Mouse (Mus musculus) MEL (cell line): ENCODE measurements around the gene Kcnip1. TPM values are rescaled to one million over a fixed set of nuclear protein-coding genes. Genes with fewer than 3 reads are reported as not detected.

ENCODE experiments used
- DNase-seq: peaks from one replicate; pipeline ENCODE4 v3.0.0; 2011; ENCODE audit warnings: low read depth, low spot score
- H3K27ac ChIP-seq: 2 replicates; pipeline ENCODE4 v1.5.1; 2012; ENCODE audit warnings: low read depth, mild to moderate bottlenecking, control low read depth, low read length, moderate library complexity; ENCODE audit not compliant: control insufficient read depth
- H3K27me3 ChIP-seq, 2 experiments: fragments of 150-350 bp in 1 of 2; sonication (generic) in 1 of 2; 2 replicates each; pipeline ENCODE4 v1.6.1; 2012; ENCODE audit warnings: low read length in 2 of 2, mild to moderate bottlenecking in 2 of 2, improper control_type of control experiment in 1 of 2, moderate library complexity in 1 of 2; ENCODE audit not compliant: insufficient read depth in 2 of 2, control insufficient read depth in 1 of 2
- H3K36me3 ChIP-seq, 2 experiments: 2 replicates each; pipeline ENCODE4 v1.6.1; 2012 to 2014; ENCODE audit warnings: low read length in 2 of 2, improper control_type of control experiment in 1 of 2, inconsistent platforms in 1 of 2, mild to moderate bottlenecking in 1 of 2; ENCODE audit not compliant: insufficient read depth in 2 of 2, control insufficient read depth in 1 of 2
- H3K4me1 ChIP-seq, 2 experiments: fragments of 150-350 bp in 1 of 2; sonication (generic) in 1 of 2; 2 replicates each; pipeline ENCODE4 v1.6.1; 2012; ENCODE audit warnings: low read length in 2 of 2, improper control_type of control experiment in 1 of 2, mild to moderate bottlenecking in 1 of 2; ENCODE audit not compliant: insufficient read depth in 2 of 2, control insufficient read depth in 1 of 2
- H3K4me3 ChIP-seq, 2 experiments: fragments of 150-350 bp in 1 of 2; sonication (generic) in 1 of 2; 2 replicates each; pipeline ENCODE4 v1.5.1; 2012; ENCODE audit warnings: low read depth in 2 of 2, low read length in 2 of 2, mild to moderate bottlenecking in 2 of 2, moderate library complexity in 2 of 2, control low read depth in 1 of 2, improper control_type of control experiment in 1 of 2; ENCODE audit not compliant: control insufficient read depth in 1 of 2, insufficient read depth in 1 of 2
- H3K79me2 ChIP-seq: 2 replicates; pipeline ENCODE4 v1.6.1; 2012; ENCODE audit warnings: mild to moderate bottlenecking, low read length, moderate library complexity; ENCODE audit not compliant: control insufficient read depth, poor library complexity, insufficient read depth
- H3K9ac ChIP-seq: 2 replicates; pipeline ENCODE4 v1.6.1; 2012; ENCODE audit warnings: low read depth, mild to moderate bottlenecking, control low read depth, low read length, moderate library complexity; ENCODE audit not compliant: control insufficient read depth, poor library complexity, severe bottlenecking
- H3K9me3 ChIP-seq: fragments of 150-350 bp; sonication (generic); replicated peaks from 2 replicates; pipeline ENCODE4 v1.6.1; 2012; ENCODE audit warnings: mild to moderate bottlenecking, low read length, improper control_type of control experiment, moderate library complexity; ENCODE audit not compliant: insufficient read depth
- BHLHE40 ChIP-seq: IDR thresholded peaks from 2 replicates; pipeline ENCODE4 v1.6.1; 2012; ENCODE audit warnings: low read depth, mild to moderate bottlenecking, inconsistent platforms, low read length, improper control_type of control experiment, borderline replicate concordance
- CHD2 ChIP-seq: IDR thresholded peaks from 2 replicates; pipeline ENCODE4 v1.6.1; 2011; ENCODE audit warnings: low read length, improper control_type of control experiment
- CTCF ChIP-seq, 3 experiments: IDR thresholded peaks in 2 of 3; conservative IDR thresholded peaks in 1 of 3; 2 replicates each; pipeline ENCODE4 v1.5.1; 2011 to 2012; ENCODE audit warnings: low read length in 3 of 3, low read depth in 2 of 3, mild to moderate bottlenecking in 2 of 3, improper control_type of control experiment in 1 of 3, inconsistent platforms in 1 of 3, mixed read lengths in 1 of 3, moderate library complexity in 1 of 3; ENCODE audit not compliant: control insufficient read depth in 1 of 3, insufficient read depth in 1 of 3, poor library complexity in 1 of 3, severe bottlenecking in 1 of 3
- EP300 ChIP-seq, 2 experiments: IDR thresholded peaks; 2 replicates each; pipeline ENCODE4 v1.6.1; 2011; ENCODE audit warnings: improper control_type of control experiment in 2 of 2, low read length in 2 of 2, low read depth in 1 of 2, mild to moderate bottlenecking in 1 of 2
- ETS1 ChIP-seq: IDR thresholded peaks from 2 replicates; pipeline ENCODE4 v1.6.1; 2012; ENCODE audit warnings: low read depth, mild to moderate bottlenecking, inconsistent platforms, low read length, improper control_type of control experiment, moderate library complexity
- GABPA ChIP-seq: IDR thresholded peaks from 2 replicates; pipeline ENCODE4 v1.6.1; 2012; ENCODE audit warnings: low read depth, mild to moderate bottlenecking, inconsistent platforms, low read length, improper control_type of control experiment, moderate library complexity
- JUND ChIP-seq: IDR thresholded peaks from 2 replicates; pipeline ENCODE4 v1.6.1; 2011; ENCODE audit warnings: low read depth, mild to moderate bottlenecking, improper control_type of control experiment, low read length
- KAT2A ChIP-seq: conservative IDR thresholded peaks from 2 replicates; pipeline ENCODE4 v1.6.1; 2012; ENCODE audit warnings: low read depth, low read length, improper control_type of control experiment, inconsistent platforms
- MXI1 ChIP-seq: IDR thresholded peaks from 2 replicates; pipeline ENCODE4 v1.6.1; 2011; ENCODE audit warnings: mild to moderate bottlenecking, low read depth, low read length, improper control_type of control experiment
- MYC ChIP-seq: IDR thresholded peaks from 2 replicates; pipeline ENCODE4 v1.6.1; 2011; ENCODE audit warnings: low read depth, mild to moderate bottlenecking, low read length, improper control_type of control experiment, moderate library complexity
- NELFE ChIP-seq: IDR thresholded peaks from 2 replicates; pipeline ENCODE4 v1.6.1; 2011; ENCODE audit warnings: low read depth, low read length, improper control_type of control experiment
- RAD21 ChIP-seq: IDR thresholded peaks from 2 replicates; pipeline ENCODE4 v1.6.1; 2011; ENCODE audit warnings: mild to moderate bottlenecking, low read depth, low read length, improper control_type of control experiment
- SIN3A ChIP-seq: IDR thresholded peaks from 2 replicates; pipeline ENCODE4 v1.6.1; 2012; ENCODE audit warnings: low read length, improper control_type of control experiment, inconsistent platforms
- SMC3 ChIP-seq: IDR thresholded peaks from 2 replicates; pipeline ENCODE4 v1.6.1; 2011; ENCODE audit warnings: low read depth, low read length, improper control_type of control experiment
- TAL1 ChIP-seq: IDR thresholded peaks from 2 replicates; pipeline ENCODE4 v1.6.1; 2012; ENCODE audit warnings: mild to moderate bottlenecking, inconsistent platforms, low read length, moderate library complexity, mixed read lengths
- TCF12 ChIP-seq: IDR thresholded peaks from 2 replicates; pipeline ENCODE4 v1.6.1; 2014; ENCODE audit warnings: low read depth, mild to moderate bottlenecking, inconsistent platforms, low read length, improper control_type of control experiment, moderate library complexity
- UBTF ChIP-seq: IDR thresholded peaks from 2 replicates; pipeline ENCODE4 v1.6.1; 2012; ENCODE audit warnings: low read depth, mild to moderate bottlenecking, inconsistent platforms, low read length, improper control_type of control experiment, moderate library complexity, borderline replicate concordance; ENCODE audit not compliant: insufficient read depth
- ZC3H11A ChIP-seq: IDR thresholded peaks from 2 replicates; pipeline ENCODE4 v1.6.1; 2012; ENCODE audit warnings: low read depth, mild to moderate bottlenecking, inconsistent platforms, low read length, improper control_type of control experiment
- ZKSCAN1 ChIP-seq: IDR thresholded peaks from 2 replicates; pipeline ENCODE4 v1.6.1; 2012; ENCODE audit warnings: low read depth, mild to moderate bottlenecking, inconsistent platforms, low read length, improper control_type of control experiment, moderate library complexity
- polyA plus RNA-seq, 2 experiments: library from polyadenylated mRNA; stranded (reverse) in 1 of 2; unstranded in 1 of 2; fragments of >175 nt in 1 of 2; fragments of >200 nt in 1 of 2; gene quantifications; 2 replicates each; pipeline versions ENCODE4 v1.2.1 to v1.2.4; 2012; ENCODE audit warnings: low replicate concordance in 2 of 2, low read depth in 1 of 2; ENCODE audit not compliant: insufficient read length in 2 of 2, insufficient read depth in 1 of 2, missing spikeins in 1 of 2
- total RNA-seq: library from RNA; depleted of rRNA; stranded (reverse); fragments of 300-350 nt; gene quantifications from 2 replicates; pipeline ENCODE4 v1.2.3, GENCODE M21; 2012

The Kcnip1 gene
- total and polyA plus RNA-seq, 3 experiments = 0.04 to 0.06 TPM; not detected in 1

DNA sequence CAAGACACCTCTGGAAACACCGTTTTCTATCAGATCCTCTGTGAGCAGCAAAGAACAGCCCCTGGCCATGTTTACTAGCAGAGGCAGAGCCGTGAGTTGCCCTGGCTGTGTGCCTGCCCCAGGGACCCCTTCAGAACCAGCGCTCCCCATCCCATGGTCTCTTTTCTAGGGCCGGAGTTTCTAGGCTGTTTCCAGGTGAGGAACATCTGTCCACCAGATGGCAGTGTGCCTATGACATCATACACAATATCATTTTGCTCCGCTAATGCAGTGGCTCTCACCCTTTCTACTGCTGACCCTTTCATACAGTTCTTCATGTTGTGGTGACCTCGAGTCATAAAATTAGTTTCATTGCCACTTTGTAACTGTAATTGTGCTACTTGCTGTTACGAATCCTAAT, 64.3 kb downstream of the Kcnip1 start:
- 0 out of 2 replicates have a peak, but pooled peaks have one; percentile 48 for TF ChIP-seq JUND
- peak; percentile 96 for TF ChIP-seq SMC3
- TF ChIP-seq SIN3A = peak; percentile 33; the same call in 1 of the 2 replicates
- no peak for TF ChIP-seq TAL1
- TF ChIP-seq ETS1 = peak; percentile 46; the same call in 1 of the 2 replicates
- TF ChIP-seq CTCF (IDR thresholded peaks at IDR 0.05 in 2 of 3, conservative IDR thresholded peaks at IDR 0.05 in 1 of 3; ENCODE audit: control insufficient read depth in 1 of 3, insufficient read depth in 1 of 3, low read depth in 2 of 3, low read length in 3 of 3, poor library complexity in 1 of 3, severe bottlenecking in 1 of 3) = peak; percentile 64 to 88 (median 71)
- TF ChIP-seq ZC3H11A = peak; percentile 78
- TF ChIP-seq MXI1 = peak; percentile 38; the same call in 1 of the 2 replicates
- 0 out of 2 replicates have a peak, but pooled peaks have one; percentile 12 for TF ChIP-seq TCF12
- TF ChIP-seq RAD21 = peak; percentile 74
- TF ChIP-seq ZKSCAN1 = no peak
- TF ChIP-seq GABPA = no peak
- Histone ChIP-seq H3K4me1 (peaks cover 31 to 42% of the 10 kb centered on the region in 2 experiments), H3K36me3 (peaks cover 0 to 34% of the 10 kb centered on the region in 2 experiments; a peak in 2 of 4 replicates), H3K4me3 (no peak overlapping the region), H3K79me2 (no peaks in the 10 kb centered on the region), H3K27me3 (no peaks in the 10 kb centered on the region), H3K27ac (no peak overlapping the region), H3K9me3 (no peaks in the 10 kb centered on the region), H3K9ac (no peak overlapping the region)
- DNase-seq = peak; percentile 74

DNA sequence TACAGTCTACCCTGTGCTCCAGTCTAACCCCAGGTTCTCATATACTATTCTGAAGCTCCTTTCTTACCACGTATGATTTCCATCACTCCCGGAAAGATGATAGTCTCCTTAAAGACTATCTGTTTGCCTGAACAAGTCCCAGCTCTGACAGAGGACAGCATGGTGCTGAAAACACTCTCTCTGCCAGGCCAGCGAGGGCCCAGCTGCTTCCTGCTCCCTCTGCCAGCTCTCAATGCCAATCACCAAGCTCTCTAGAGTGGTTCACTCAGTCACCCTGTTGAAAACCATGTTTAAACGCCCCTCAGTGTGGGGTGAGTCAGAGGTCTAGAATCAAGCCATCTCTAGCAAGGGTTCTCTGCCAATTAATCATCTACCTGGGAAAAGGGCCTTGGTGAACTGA, 65.1 kb downstream of the Kcnip1 start:
- Histone ChIP-seq H3K36me3 (peaks cover 0 to 34% of the 10 kb centered on the region in 2 experiments; a peak in 2 of 4 replicates), H3K4me3 (no peak overlapping the region), H3K9me3 (no peaks in the 10 kb centered on the region), H3K79me2 (no peaks in the 10 kb centered on the region), H3K9ac (no peak overlapping the region), H3K27ac (no peak overlapping the region), H3K27me3 (no peaks in the 10 kb centered on the region), H3K4me1 (peaks cover 31 to 41% of the 10 kb centered on the region in 2 experiments)
- TF ChIP-seq CHD2 (no peak), RAD21 (no peak), ZKSCAN1 (no peak), TCF12 (no peak), SMC3 (no peak), UBTF (no peak), MYC (no peak), EP300 (IDR thresholded peaks at IDR 0.05; ENCODE audit: low read depth in 1 of 2, low read length in 2 of 2) (no peak), KAT2A (no peak), SIN3A (no peak), NELFE (no peak), CTCF (IDR thresholded peaks at IDR 0.05 in 2 of 3, conservative IDR thresholded peaks at IDR 0.05 in 1 of 3; ENCODE audit: control insufficient read depth in 1 of 3, insufficient read depth in 1 of 3, low read depth in 2 of 3, low read length in 3 of 3, poor library complexity in 1 of 3, severe bottlenecking in 1 of 3) (no peak), BHLHE40 (no peak), MXI1 (no peak)
- DNase-seq = no peak
